Mouse (Mus musculus): ENCODE measurements around the gene Stab2. TPM values are rescaled to one million over a fixed set of nuclear protein-coding genes. Genes with fewer than 3 reads are reported as not detected.

Stab2 gene
- total RNA-seq, 2 experiments from 2014 or later = 0.28 to 0.30 TPM

Other genes with a start within 250 kb of the Stab2 start
- 10 to 100 TPM; 45.5 to 45.7 TPM for gene Gm49358, start 244.1 kb downstream of the Stab2 start, total RNA-seq (2021)
- gene Nt5dc3, start 229.0 kb downstream of the Stab2 start, total RNA-seq (2021) = 100 to 1,000 TPM; 133 to 138 TPM
- not detected for gene 1700113H08Rik, start 50.0 kb upstream of the Stab2 start, total RNA-seq (2021)